Mouse (Mus musculus) MEL (cell line): ENCODE data around the gene Adam23. TPM values are rescaled to one million over a fixed set of nuclear protein-coding genes. Genes with fewer than 3 reads are reported as not detected.

Experiments used
- DNase-seq: peaks from one replicate; pipeline ENCODE4 v3.0.0; 2011; ENCODE audit warnings: low read depth, low spot score
- H3K27ac ChIP-seq: 2 replicates; pipeline ENCODE4 v1.5.1; 2012; ENCODE audit warnings: low read depth, mild to moderate bottlenecking, control low read depth, low read length, moderate library complexity; ENCODE audit not compliant: control insufficient read depth
- H3K27me3 ChIP-seq, 2 experiments: fragments of 150-350 bp in 1 of 2; sonication (generic) in 1 of 2; 2 replicates each; pipeline ENCODE4 v1.6.1; 2012; ENCODE audit warnings: low read length in 2 of 2, mild to moderate bottlenecking in 2 of 2, improper control_type of control experiment in 1 of 2, moderate library complexity in 1 of 2; ENCODE audit not compliant: insufficient read depth in 2 of 2, control insufficient read depth in 1 of 2
- H3K36me3 ChIP-seq, 2 experiments: 2 replicates each; pipeline ENCODE4 v1.6.1; 2012 to 2014; ENCODE audit warnings: low read length in 2 of 2, improper control_type of control experiment in 1 of 2, inconsistent platforms in 1 of 2, mild to moderate bottlenecking in 1 of 2; ENCODE audit not compliant: insufficient read depth in 2 of 2, control insufficient read depth in 1 of 2
- H3K4me1 ChIP-seq, 2 experiments: fragments of 150-350 bp in 1 of 2; sonication (generic) in 1 of 2; 2 replicates each; pipeline ENCODE4 v1.6.1; 2012; ENCODE audit warnings: low read length in 2 of 2, improper control_type of control experiment in 1 of 2, mild to moderate bottlenecking in 1 of 2; ENCODE audit not compliant: insufficient read depth in 2 of 2, control insufficient read depth in 1 of 2
- H3K4me3 ChIP-seq, 2 experiments: fragments of 150-350 bp in 1 of 2; sonication (generic) in 1 of 2; 2 replicates each; pipeline ENCODE4 v1.5.1; 2012; ENCODE audit warnings: low read depth in 2 of 2, low read length in 2 of 2, mild to moderate bottlenecking in 2 of 2, moderate library complexity in 2 of 2, control low read depth in 1 of 2, improper control_type of control experiment in 1 of 2; ENCODE audit not compliant: control insufficient read depth in 1 of 2, insufficient read depth in 1 of 2
- H3K79me2 ChIP-seq: 2 replicates; pipeline ENCODE4 v1.6.1; 2012; ENCODE audit warnings: mild to moderate bottlenecking, low read length, moderate library complexity; ENCODE audit not compliant: control insufficient read depth, poor library complexity, insufficient read depth
- H3K9ac ChIP-seq: 2 replicates; pipeline ENCODE4 v1.6.1; 2012; ENCODE audit warnings: low read depth, mild to moderate bottlenecking, control low read depth, low read length, moderate library complexity; ENCODE audit not compliant: control insufficient read depth, poor library complexity, severe bottlenecking
- H3K9me3 ChIP-seq: fragments of 150-350 bp; sonication (generic); replicated peaks from 2 replicates; pipeline ENCODE4 v1.6.1; 2012; ENCODE audit warnings: mild to moderate bottlenecking, low read length, improper control_type of control experiment, moderate library complexity; ENCODE audit not compliant: insufficient read depth
- BHLHE40 ChIP-seq: IDR thresholded peaks from 2 replicates; pipeline ENCODE4 v1.6.1; 2012; ENCODE audit warnings: low read depth, mild to moderate bottlenecking, inconsistent platforms, low read length, improper control_type of control experiment, borderline replicate concordance
- CHD1 ChIP-seq: IDR thresholded peaks from 2 replicates; pipeline ENCODE4 v1.6.1; 2012; ENCODE audit warnings: low read depth, mild to moderate bottlenecking, inconsistent platforms, low read length, improper control_type of control experiment
- CHD2 ChIP-seq: IDR thresholded peaks from 2 replicates; pipeline ENCODE4 v1.6.1; 2011; ENCODE audit warnings: low read length, improper control_type of control experiment
- CTCF ChIP-seq, 3 experiments: IDR thresholded peaks in 2 of 3; conservative IDR thresholded peaks in 1 of 3; 2 replicates each; pipeline ENCODE4 v1.5.1; 2011 to 2012; ENCODE audit warnings: low read length in 3 of 3, low read depth in 2 of 3, mild to moderate bottlenecking in 2 of 3, improper control_type of control experiment in 1 of 3, inconsistent platforms in 1 of 3, mixed read lengths in 1 of 3, moderate library complexity in 1 of 3; ENCODE audit not compliant: control insufficient read depth in 1 of 3, insufficient read depth in 1 of 3, poor library complexity in 1 of 3, severe bottlenecking in 1 of 3
- ELF1 ChIP-seq: IDR thresholded peaks from 2 replicates; pipeline ENCODE4 v1.6.1; 2014; ENCODE audit warnings: low read depth, mild to moderate bottlenecking, inconsistent platforms, low read length, improper control_type of control experiment, moderate library complexity
- EP300 ChIP-seq, 2 experiments: IDR thresholded peaks; 2 replicates each; pipeline ENCODE4 v1.6.1; 2011; ENCODE audit warnings: improper control_type of control experiment in 2 of 2, low read length in 2 of 2, low read depth in 1 of 2, mild to moderate bottlenecking in 1 of 2
- ETS1 ChIP-seq: IDR thresholded peaks from 2 replicates; pipeline ENCODE4 v1.6.1; 2012; ENCODE audit warnings: low read depth, mild to moderate bottlenecking, inconsistent platforms, low read length, improper control_type of control experiment, moderate library complexity
- GATA1 ChIP-seq: IDR thresholded peaks from 2 replicates; pipeline ENCODE4 v1.6.1; 2011; ENCODE audit warnings: low read depth, low read length, improper control_type of control experiment
- HCFC1 ChIP-seq: IDR thresholded peaks from 2 replicates; pipeline ENCODE4 v1.6.1; 2012; ENCODE audit warnings: low read depth, mild to moderate bottlenecking, inconsistent platforms, low read length, improper control_type of control experiment, moderate library complexity
- KAT2A ChIP-seq: conservative IDR thresholded peaks from 2 replicates; pipeline ENCODE4 v1.6.1; 2012; ENCODE audit warnings: low read depth, low read length, improper control_type of control experiment, inconsistent platforms
- MAFK ChIP-seq: IDR thresholded peaks from 2 replicates; pipeline ENCODE4 v1.6.1; 2011; ENCODE audit warnings: low read depth, mild to moderate bottlenecking, low read length, improper control_type of control experiment, borderline replicate concordance
- MAX ChIP-seq: IDR thresholded peaks from 2 replicates; pipeline ENCODE4 v1.6.1; 2011; ENCODE audit warnings: low read length, improper control_type of control experiment
- MAZ ChIP-seq: IDR thresholded peaks from 2 replicates; pipeline ENCODE4 v1.6.1; 2012; ENCODE audit warnings: low read depth, mild to moderate bottlenecking, inconsistent platforms, low read length, improper control_type of control experiment
- MEF2A ChIP-seq: IDR thresholded peaks from 2 replicates; pipeline ENCODE4 v1.6.1; 2014; ENCODE audit warnings: low read depth, mild to moderate bottlenecking, inconsistent platforms, low read length, improper control_type of control experiment; ENCODE audit not compliant: poor library complexity, insufficient replicate concordance, severe bottlenecking; ENCODE audit errors: extremely low read depth
- MXI1 ChIP-seq: IDR thresholded peaks from 2 replicates; pipeline ENCODE4 v1.6.1; 2011; ENCODE audit warnings: mild to moderate bottlenecking, low read depth, low read length, improper control_type of control experiment
- MYB ChIP-seq: IDR thresholded peaks from 2 replicates; pipeline ENCODE4 v1.6.1; 2011; ENCODE audit warnings: mild to moderate bottlenecking, low read depth, low read length, improper control_type of control experiment
- NELFE ChIP-seq: IDR thresholded peaks from 2 replicates; pipeline ENCODE4 v1.6.1; 2011; ENCODE audit warnings: low read depth, low read length, improper control_type of control experiment
- POLR2A ChIP-seq, 2 experiments: IDR thresholded peaks; 2 replicates each; pipeline ENCODE4 v1.6.1; 2011 to 2012; ENCODE audit warnings: low read length in 2 of 2, mild to moderate bottlenecking in 2 of 2, control low read depth in 1 of 2, improper control_type of control experiment in 1 of 2, low read depth in 1 of 2, moderate library complexity in 1 of 2; ENCODE audit not compliant: control insufficient read depth in 1 of 2, insufficient read depth in 1 of 2, poor library complexity in 1 of 2
- POLR2AphosphoS2 ChIP-seq: IDR thresholded peaks from 2 replicates; pipeline ENCODE4 v1.6.1; 2011; ENCODE audit warnings: low read length, improper control_type of control experiment
- POLR2AphosphoS5 ChIP-seq: IDR thresholded peaks from 2 replicates; pipeline ENCODE4 v1.6.1; 2012; ENCODE audit warnings: low read depth, borderline replicate concordance, mild to moderate bottlenecking, inconsistent platforms, low read length, moderate library complexity, mixed read lengths
- RAD21 ChIP-seq: IDR thresholded peaks from 2 replicates; pipeline ENCODE4 v1.6.1; 2011; ENCODE audit warnings: mild to moderate bottlenecking, low read depth, low read length, improper control_type of control experiment
- SIN3A ChIP-seq: IDR thresholded peaks from 2 replicates; pipeline ENCODE4 v1.6.1; 2012; ENCODE audit warnings: low read length, improper control_type of control experiment, inconsistent platforms
- SMC3 ChIP-seq: IDR thresholded peaks from 2 replicates; pipeline ENCODE4 v1.6.1; 2011; ENCODE audit warnings: low read depth, low read length, improper control_type of control experiment
- TAL1 ChIP-seq: IDR thresholded peaks from 2 replicates; pipeline ENCODE4 v1.6.1; 2012; ENCODE audit warnings: mild to moderate bottlenecking, inconsistent platforms, low read length, moderate library complexity, mixed read lengths
- TBP ChIP-seq: IDR thresholded peaks from 2 replicates; pipeline ENCODE4 v1.8.0; 2011; ENCODE audit warnings: low read depth, low read length, improper control_type of control experiment
- USF1 ChIP-seq: IDR thresholded peaks from 2 replicates; pipeline ENCODE4 v1.6.1; 2014; ENCODE audit warnings: low read depth, mild to moderate bottlenecking, inconsistent platforms, low read length, improper control_type of control experiment, moderate library complexity
- USF2 ChIP-seq, 2 experiments: IDR thresholded peaks; 2 replicates each; pipeline ENCODE4 v1.6.1; 2011 to 2012; ENCODE audit warnings: improper control_type of control experiment in 2 of 2, low read length in 2 of 2, borderline replicate concordance in 1 of 2, inconsistent platforms in 1 of 2, low read depth in 1 of 2, mild to moderate bottlenecking in 1 of 2; ENCODE audit not compliant: insufficient read depth in 1 of 2
- ZC3H11A ChIP-seq: IDR thresholded peaks from 2 replicates; pipeline ENCODE4 v1.6.1; 2012; ENCODE audit warnings: low read depth, mild to moderate bottlenecking, inconsistent platforms, low read length, improper control_type of control experiment
- ZKSCAN1 ChIP-seq: IDR thresholded peaks from 2 replicates; pipeline ENCODE4 v1.6.1; 2012; ENCODE audit warnings: low read depth, mild to moderate bottlenecking, inconsistent platforms, low read length, improper control_type of control experiment, moderate library complexity
- polyA plus RNA-seq, 2 experiments: library from polyadenylated mRNA; stranded (reverse) in 1 of 2; unstranded in 1 of 2; fragments of >175 nt in 1 of 2; fragments of >200 nt in 1 of 2; gene quantifications; 2 replicates each; pipeline versions ENCODE4 v1.2.1 to v1.2.4; 2012; ENCODE audit warnings: low replicate concordance in 2 of 2, low read depth in 1 of 2; ENCODE audit not compliant: insufficient read length in 2 of 2, insufficient read depth in 1 of 2, missing spikeins in 1 of 2
- total RNA-seq: library from RNA; depleted of rRNA; stranded (reverse); fragments of 300-350 nt; gene quantifications from 2 replicates; pipeline ENCODE4 v1.2.3, GENCODE M21; 2012

Gene Adam23
- total and polyA plus RNA-seq, 3 experiments, result not detected

DNA sequence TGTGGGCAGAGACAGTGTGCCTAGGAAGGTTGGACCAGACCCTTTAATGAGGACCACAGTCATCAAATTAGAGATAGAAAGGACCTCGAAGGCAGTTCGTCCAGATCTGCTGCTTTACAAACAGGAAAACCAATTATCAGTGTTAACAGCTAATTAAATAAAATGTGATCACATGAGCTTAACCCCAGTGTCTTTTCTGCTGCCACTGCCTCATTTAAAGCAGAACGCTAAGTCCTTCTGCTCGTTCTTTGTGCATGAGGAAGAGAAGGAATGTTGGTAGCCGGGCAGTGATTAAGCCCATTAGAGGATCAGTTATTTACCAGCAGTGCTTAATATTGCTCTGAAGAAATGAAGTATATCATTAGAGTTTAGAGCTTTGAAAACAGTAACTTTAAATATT is 131.1 kb downstream of the Adam23 start:
- Histone ChIP-seq H3K79me2 (no peaks in the 10 kb centered on the region), H3K9ac (no peak overlapping the region), H3K27ac (no peak overlapping the region), H3K4me3 (no peak overlapping the region), H3K9me3 (no peaks in the 10 kb centered on the region), H3K36me3 (no peaks in the 10 kb centered on the region), H3K27me3 (no peaks in the 10 kb centered on the region), H3K4me1 (no peaks in the 10 kb centered on the region)
- no peak for DNase-seq
- no peak for TF ChIP-seq MAX
- no peak for TF ChIP-seq POLR2AphosphoS5
- no peak for TF ChIP-seq USF2 (IDR thresholded peaks at IDR 0.05; ENCODE audit: borderline replicate concordance in 1 of 2, insufficient read depth in 1 of 2, low read depth in 1 of 2, low read length in 2 of 2)
- no peak for TF ChIP-seq TAL1
- TF ChIP-seq USF1, result no peak
- no peak for TF ChIP-seq NELFE
- no peak for TF ChIP-seq CHD1
- TF ChIP-seq MXI1, result no peak
- no peak for TF ChIP-seq POLR2AphosphoS2
- TF ChIP-seq MAFK, result no peak

DNA sequence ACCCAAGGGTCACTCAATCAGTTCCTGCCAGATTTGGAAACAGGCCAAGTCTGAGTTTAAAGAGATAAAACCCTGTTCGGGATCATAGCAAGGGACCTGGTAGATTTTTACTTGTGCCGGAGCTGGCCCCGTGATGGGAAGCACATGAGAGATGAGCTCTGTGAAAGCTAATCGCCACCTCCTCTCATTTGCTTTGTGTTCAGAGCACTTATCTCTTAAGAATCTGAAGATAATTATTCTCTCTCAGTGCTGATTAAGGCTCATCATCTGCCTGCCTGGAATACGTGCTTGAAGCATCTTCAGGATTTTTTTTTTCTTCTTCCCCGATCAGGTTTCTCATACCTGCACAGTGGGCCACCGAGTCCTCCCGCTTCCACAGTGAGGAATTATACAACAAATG is 133.5 kb downstream of the Adam23 start:
- Histone ChIP-seq H3K27ac (no peak overlapping the region), H3K4me3 (no peak overlapping the region), H3K36me3 (no peaks in the 10 kb centered on the region), H3K79me2 (no peaks in the 10 kb centered on the region), H3K27me3 (no peaks in the 10 kb centered on the region), H3K9ac (no peak overlapping the region), H3K9me3 (no peaks in the 10 kb centered on the region), H3K4me1 (no peaks in the 10 kb centered on the region)
- DNase-seq, result no peak
- TF ChIP-seq POLR2A (IDR thresholded peaks at IDR 0.05; ENCODE audit: control insufficient read depth in 1 of 2, insufficient read depth in 1 of 2, low read depth in 1 of 2, low read length in 2 of 2, poor library complexity in 1 of 2) (no peak), MAZ (no peak), USF2 (IDR thresholded peaks at IDR 0.05; ENCODE audit: borderline replicate concordance in 1 of 2, insufficient read depth in 1 of 2, low read depth in 1 of 2, low read length in 2 of 2) (no peak), SMC3 (no peak), EP300 (IDR thresholded peaks at IDR 0.05; ENCODE audit: low read depth in 1 of 2, low read length in 2 of 2) (no peak), HCFC1 (no peak), KAT2A (no peak)

- H3K4me3 ChIP-seq, result no peak overlapping the region
- no peaks in the 10 kb centered on the region for H3K36me3 ChIP-seq
- H3K9me3 ChIP-seq, result no peaks in the 10 kb centered on the region
- H3K9ac ChIP-seq, result no peak overlapping the region
- no peak for DNase-seq
- no peaks in the 10 kb centered on the region for H3K4me1 ChIP-seq
- no peak overlapping the region for H3K27ac ChIP-seq
- H3K27me3 ChIP-seq, result no peaks in the 10 kb centered on the region
- no peaks in the 10 kb centered on the region for H3K79me2 ChIP-seq
- no peak for TF ChIP-seq ETS1
- TF ChIP-seq GATA1, result no peak
- TF ChIP-seq SIN3A, result no peak
- no peak for TF ChIP-seq CHD2
- TF ChIP-seq SMC3, result no peak
- no peak for TF ChIP-seq ZKSCAN1
- TF ChIP-seq BHLHE40, result no peak
- no peak for TF ChIP-seq RAD21
- TF ChIP-seq MYB, result no peak
- TF ChIP-seq ZC3H11A, result no peak
- no peak for TF ChIP-seq CHD1
- no peak for TF ChIP-seq ELF1
- no peak for TF ChIP-seq MEF2A
- no peak for TF ChIP-seq CTCF (IDR thresholded peaks at IDR 0.05 in 2 of 3, conservative IDR thresholded peaks at IDR 0.05 in 1 of 3; ENCODE audit: control insufficient read depth in 1 of 3, insufficient read depth in 1 of 3, low read depth in 2 of 3, low read length in 3 of 3, poor library complexity in 1 of 3, severe bottlenecking in 1 of 3)
- no peak for TF ChIP-seq TBP
These were observed 141.2 kb downstream of the Adam23 start for GRCm38 (mm10) chr1:63586869-63587268.
